ENCODE assay signal across 8 mouse cellular contexts in genomic region chr1:177442821-177443723, GRCm38 (mm10). TPM values are rescaled to one million over a fixed set of nuclear protein-coding genes. Genes with fewer than 3 reads are reported as not detected.
DNase-seq lines count a peak whose midpoint lies in the region; ATAC-seq lines count a peak whose summit lies in the region.

No protein-coding gene starts in this region.

- H3K4me3 ChIP-seq in heart, embryonic 15.5 days = peak overlapping the region; percentile 80

- H3K27me3 ChIP-seq in heart, embryonic 15.5 days = no peaks in the 10 kb centered on the region

- DNase-seq in 416B (ENCODE audit: low read depth) (peak; percentile 49), MEL-GATA-1-ER (ENCODE audit: extremely low read depth, low read depth) (peak; percentile 34)
- DNase-seq in embryo, embryonic 10 days (ENCODE audit: low spot score) = peak; percentile 41
- peak; percentile 54 for DNase-seq in kidney, postnatal 10 days
- DNase-seq in spleen, postnatal 36 days (ENCODE audit: low spot score in 2 of 2) = peak; percentile 81 to 84
- no peak for DNase-seq in right cerebral cortex, postnatal 25 days

- H3K9ac ChIP-seq in heart, embryonic 15.5 days = peak overlapping the region; percentile 86

- ATAC-seq in heart, embryonic 15.5 days (replicated peaks; ENCODE audit: insufficient number of reproducible peaks, insufficient read depth, low FRiP score, low read depth) = no peak
- peak; percentile 17 for ATAC-seq in megakaryocyte progenitor cell, adult 5-6 weeks (replicated peaks; ENCODE audit: poor library complexity)

- WGBS in heart, embryonic 15.5 days = 1% methylated on average over 35 of the region's 62 CpGs

- peaks cover 12% of the 10 kb centered on the region for H3K36me3 ChIP-seq in heart, embryonic 15.5 days

- no peaks in the 10 kb centered on the region for H3K9me3 ChIP-seq in heart, embryonic 15.5 days (replicated peaks)

- peaks cover 30% of the 10 kb centered on the region for H3K4me1 ChIP-seq in heart, embryonic 15.5 days (replicated peaks)

- peak overlapping the region; percentile 90 for H3K27ac ChIP-seq in heart, embryonic 15.5 days

- peak overlapping the region; percentile 89 for H3K4me2 ChIP-seq in heart, embryonic 15.5 days

RNA-seq across cellular contexts. Expression of gene Zbtb18, which starts 0.9 kb away (rescaled TPM):
- 1.4 and 1.9 TPM in 2 replicates for polyA plus RNA-seq in heart, embryonic 15.5 days (2015; fragmentation: Nextera tagmentation; extraction: Ambion mirVana)
- total RNA-seq in megakaryocyte progenitor cell, adult 5-6 weeks (2015) = 52.6 and 55.8 TPM in 2 replicates
- 56.3 and 59.1 TPM in 2 replicates for total RNA-seq in megakaryocyte progenitor cell, adult 5-6 weeks (2017)
